Mouse (Mus musculus): ENCODE results near the gene Prkn. TPM values are rescaled to one million over a fixed set of nuclear protein-coding genes. Genes with fewer than 3 reads are reported as not detected.

Gene Prkn
- polyA plus RNA-seq, 1 experiment from 2014 or later: 2.8 TPM

- no peak for ATAC-seq
- H3K36me3 ChIP-seq (ENCODE audit: insufficient read depth, low read length): no peaks in the 10 kb centered on the region
- H3K27ac ChIP-seq (ENCODE audit: low read length): no peak overlapping the region
- no peaks in the 10 kb centered on the region for H3K4me1 ChIP-seq (ENCODE audit: insufficient read depth, low read depth, low read length)
- TF ChIP-seq CTCF (IDR thresholded peaks at IDR 0.05): no peak
- no peak for TF ChIP-seq EP300 (IDR thresholded peaks at IDR 0.05)
- no peaks in the 10 kb centered on the region for H3K27me3 ChIP-seq (replicated peaks; ENCODE audit: insufficient read depth, low read length)
- no peak overlapping the region for H3K4me3 ChIP-seq (ENCODE audit: low read depth, low read length)
- no peaks in the 10 kb centered on the region for H3K9me3 ChIP-seq (ENCODE audit: low read length)
- H3K9ac ChIP-seq (replicated peaks; ENCODE audit: low read depth): no peak overlapping the region
- no peak overlapping the region for H3K4me2 ChIP-seq (replicated peaks; ENCODE audit: low read depth, low read length)
- no peak for DNase-seq (ENCODE audit: low spot score)
- 46% methylated on average over 8 of the region's 8 CpGs for WGBS
These were observed 247.6 kb downstream of the Prkn start for GRCm38 (mm10) chr17:11087823-11088222.

GRCm38 (mm10) chr17:11089361-11089760 is 249.2 kb downstream of the Prkn start:
- no peak for TF ChIP-seq EP300 (IDR thresholded peaks at IDR 0.05)
- TF ChIP-seq CTCF (IDR thresholded peaks at IDR 0.05): no peak
- ATAC-seq: no peak
- no peak overlapping the region for H3K9ac ChIP-seq (replicated peaks; ENCODE audit: low read depth)
- no peaks in the 10 kb centered on the region for H3K27me3 ChIP-seq (replicated peaks; ENCODE audit: insufficient read depth, low read length)
- no peaks in the 10 kb centered on the region for H3K36me3 ChIP-seq (ENCODE audit: insufficient read depth, low read length)
- no peak overlapping the region for H3K27ac ChIP-seq (ENCODE audit: low read length)
- WGBS: 75% methylated on average over 6 of the region's 6 CpGs
- no peaks in the 10 kb centered on the region for H3K4me1 ChIP-seq (ENCODE audit: insufficient read depth, low read depth, low read length)
- DNase-seq (ENCODE audit: low spot score): no peak
- no peak overlapping the region for H3K4me2 ChIP-seq (replicated peaks; ENCODE audit: low read depth, low read length)
- no peaks in the 10 kb centered on the region for H3K9me3 ChIP-seq (ENCODE audit: low read length)
- no peak overlapping the region for H3K4me3 ChIP-seq (ENCODE audit: low read depth, low read length)

- Histone ChIP-seq H3K9ac (replicated peaks; ENCODE audit: low read depth) (no peak overlapping the region), H3K27ac (ENCODE audit: low read length) (no peak overlapping the region), H3K36me3 (ENCODE audit: insufficient read depth, low read length) (no peaks in the 10 kb centered on the region), H3K4me3 (ENCODE audit: low read depth, low read length) (no peak overlapping the region), H3K27me3 (replicated peaks; ENCODE audit: insufficient read depth, low read length) (no peaks in the 10 kb centered on the region), H3K9me3 (ENCODE audit: low read length) (no peaks in the 10 kb centered on the region), H3K4me2 (replicated peaks; ENCODE audit: low read depth, low read length) (no peak overlapping the region), H3K4me1 (ENCODE audit: insufficient read depth, low read depth, low read length) (no peaks in the 10 kb centered on the region)
- DNase-seq (ENCODE audit: low spot score) (peak; percentile 36), ATAC-seq (peak; percentile 65)
- TF ChIP-seq EP300 (IDR thresholded peaks at IDR 0.05): no peak
- no peak for TF ChIP-seq CTCF (IDR thresholded peaks at IDR 0.05)
- WGBS: 25% methylated on average over 6 of the region's 6 CpGs
These were observed 252.7 kb downstream of the Prkn start for GRCm38 (mm10) chr17:11092900-11093299.

- DNase-seq (ENCODE audit: low spot score): no peak
- Histone ChIP-seq H3K36me3 (ENCODE audit: insufficient read depth, low read length) (no peaks in the 10 kb centered on the region), H3K9me3 (ENCODE audit: low read length) (no peaks in the 10 kb centered on the region), H3K27me3 (replicated peaks; ENCODE audit: insufficient read depth, low read length) (no peaks in the 10 kb centered on the region), H3K9ac (replicated peaks; ENCODE audit: low read depth) (no peak overlapping the region), H3K4me3 (ENCODE audit: low read depth, low read length) (no peak overlapping the region), H3K4me1 (ENCODE audit: insufficient read depth, low read depth, low read length) (no peaks in the 10 kb centered on the region), H3K4me2 (replicated peaks; ENCODE audit: low read depth, low read length) (no peak overlapping the region), H3K27ac (ENCODE audit: low read length) (no peak overlapping the region)
- no peak for TF ChIP-seq EP300 (IDR thresholded peaks at IDR 0.05)
- TF ChIP-seq CTCF (IDR thresholded peaks at IDR 0.05): no peak
- no peak for ATAC-seq
- 61% methylated on average over 3 of the region's 3 CpGs for WGBS
These were observed 253.1 kb downstream of the Prkn start for GRCm38 (mm10) chr17:11093321-11093720.

- H3K4me1 ChIP-seq (ENCODE audit: insufficient read depth, low read depth, low read length): no peaks in the 10 kb centered on the region
- no peak overlapping the region for H3K4me2 ChIP-seq (replicated peaks; ENCODE audit: low read depth, low read length)
- H3K36me3 ChIP-seq (ENCODE audit: insufficient read depth, low read length): no peaks in the 10 kb centered on the region
- no peak overlapping the region for H3K4me3 ChIP-seq (ENCODE audit: low read depth, low read length)
- ATAC-seq: no peak
- H3K9me3 ChIP-seq (ENCODE audit: low read length): no peaks in the 10 kb centered on the region
- no peaks in the 10 kb centered on the region for H3K27me3 ChIP-seq (replicated peaks; ENCODE audit: insufficient read depth, low read length)
- DNase-seq (ENCODE audit: low spot score): no peak
- no peak overlapping the region for H3K9ac ChIP-seq (replicated peaks; ENCODE audit: low read depth)
- no peak overlapping the region for H3K27ac ChIP-seq (ENCODE audit: low read length)
- WGBS: 51% methylated on average over 3 of the region's 3 CpGs
- no peak for TF ChIP-seq CTCF (IDR thresholded peaks at IDR 0.05)
- TF ChIP-seq EP300 (IDR thresholded peaks at IDR 0.05): no peak
These were observed 266.8 kb downstream of the Prkn start for GRCm38 (mm10) chr17:11107007-11107406.

GRCm38 (mm10) chr17:11107916-11108315 is 267.7 kb downstream of the Prkn start:
- Histone ChIP-seq H3K36me3 (ENCODE audit: insufficient read depth, low read length) (no peaks in the 10 kb centered on the region), H3K27ac (ENCODE audit: low read length) (no peak overlapping the region), H3K9ac (replicated peaks; ENCODE audit: low read depth) (no peak overlapping the region), H3K4me3 (ENCODE audit: low read depth, low read length) (no peak overlapping the region), H3K4me1 (ENCODE audit: insufficient read depth, low read depth, low read length) (no peaks in the 10 kb centered on the region), H3K9me3 (ENCODE audit: low read length) (no peaks in the 10 kb centered on the region), H3K4me2 (replicated peaks; ENCODE audit: low read depth, low read length) (no peak overlapping the region), H3K27me3 (replicated peaks; ENCODE audit: insufficient read depth, low read length) (no peaks in the 10 kb centered on the region)
- 52% methylated on average over 2 of the region's 2 CpGs for WGBS
- TF ChIP-seq EP300 (IDR thresholded peaks at IDR 0.05) (no peak), CTCF (IDR thresholded peaks at IDR 0.05) (no peak)
- no peak for DNase-seq (ENCODE audit: low spot score)
- ATAC-seq: no peak

GRCm38 (mm10) chr17:11117508-11117907 is 277.3 kb downstream of the Prkn start:
- Histone ChIP-seq H3K4me2 (replicated peaks; ENCODE audit: low read depth, low read length) (no peak overlapping the region), H3K9ac (replicated peaks; ENCODE audit: low read depth) (no peak overlapping the region), H3K36me3 (ENCODE audit: insufficient read depth, low read length) (no peaks in the 10 kb centered on the region), H3K27me3 (replicated peaks; ENCODE audit: insufficient read depth, low read length) (no peaks in the 10 kb centered on the region), H3K4me1 (ENCODE audit: insufficient read depth, low read depth, low read length) (no peaks in the 10 kb centered on the region), H3K4me3 (ENCODE audit: low read depth, low read length) (no peak overlapping the region), H3K9me3 (ENCODE audit: low read length) (no peaks in the 10 kb centered on the region), H3K27ac (ENCODE audit: low read length) (no peak overlapping the region)
- DNase-seq (ENCODE audit: low spot score) (no peak), ATAC-seq (no peak)
- no peak for TF ChIP-seq EP300 (IDR thresholded peaks at IDR 0.05)
- no peak for TF ChIP-seq CTCF (IDR thresholded peaks at IDR 0.05)
- WGBS: 76% methylated on average over 10 of the region's 10 CpGs

Measured in lung, postnatal 0 days (tissue).